Mouse (Mus musculus) embryonic facial prominence, embryonic 15.5 days (tissue): ENCODE measurements around the gene Neurl1b. TPM values are rescaled to one million over a fixed set of nuclear protein-coding genes. Genes with fewer than 3 reads are reported as not detected.

Source experiments
- ATAC-seq: fragments of 200-750 bp; cut with Nextera tagmentation; 2 replicates; pipeline ENCODE4 v1.8.0; 2017; ENCODE audit warnings: low read depth, moderate TSS enrichment; ENCODE audit not compliant: insufficient number of reproducible peaks, low FRiP score, low TSS enrichment
- H3K27ac ChIP-seq: fragments of 300-500 bp; sonication (generic); replicated peaks from 2 replicates; pipeline ENCODE4 v1.5.1; 2015; ENCODE audit warnings: mild to moderate bottlenecking, inconsistent platforms
- H3K27me3 ChIP-seq: fragments of 300-500 bp; sonication (generic); 2 replicates; pipeline ENCODE4 v1.6.1; 2015; ENCODE audit warnings: inconsistent platforms
- H3K36me3 ChIP-seq: fragments of 300-500 bp; sonication (generic); 2 replicates; pipeline ENCODE4 v1.6.1; 2015; ENCODE audit warnings: mild to moderate bottlenecking, inconsistent platforms
- H3K4me1 ChIP-seq: fragments of 300-500 bp; sonication (generic); 2 replicates; pipeline ENCODE4 v1.6.1; 2015; ENCODE audit warnings: inconsistent platforms
- H3K4me2 ChIP-seq: fragments of 300-500 bp; sonication (generic); replicated peaks from 2 replicates; pipeline ENCODE4 v1.6.1; 2015; ENCODE audit warnings: mild to moderate bottlenecking, inconsistent platforms
- H3K4me3 ChIP-seq: fragments of 300-500 bp; sonication (generic); replicated peaks from 2 replicates; pipeline ENCODE4 v1.5.1; 2015; ENCODE audit warnings: mild to moderate bottlenecking, inconsistent platforms
- H3K9ac ChIP-seq: fragments of 300-500 bp; sonication (generic); 2 replicates; pipeline ENCODE4 v1.6.1; 2015; ENCODE audit warnings: inconsistent platforms
- H3K9me3 ChIP-seq: fragments of 300-500 bp; sonication (generic); replicated peaks from 2 replicates; pipeline ENCODE4 v1.6.1; 2016; ENCODE audit warnings: inconsistent platforms
- WGBS: fragments of 180-500 bp; shearing (Covaris S2); methylation state at CpG from one replicate; pipeline ENCODE4 v1.1.7; 2015; 5-methylcytosine and 5-hydroxymethylcytosine counted together
- polyA plus RNA-seq: library from polyadenylated mRNA; unstranded; fragments of >200 nt; fragmentation: Nextera tagmentation; extraction: Ambion mirVana; gene quantifications from 2 replicates; pipeline ENCODE4 v1.2.1, GENCODE M21; 2015

The Neurl1b gene
- polyA plus RNA-seq, 1 experiment from 2014 or later: 1.2 TPM

- H3K4me2 ChIP-seq: no peak overlapping the region
- no peak overlapping the region for H3K27ac ChIP-seq
- 53% methylated on average over 10 of the region's 10 CpGs for WGBS
- H3K9ac ChIP-seq: no peak overlapping the region
- no peaks in the 10 kb centered on the region; the same call in 1 of the 2 replicates for H3K27me3 ChIP-seq
- H3K4me1 ChIP-seq: no peaks in the 10 kb centered on the region
- no peaks in the 10 kb centered on the region for H3K36me3 ChIP-seq
- no peak overlapping the region for H3K4me3 ChIP-seq
- ATAC-seq: no peak
- H3K9me3 ChIP-seq: no peaks in the 10 kb centered on the region
Measured at GRCm38 (mm10) chr17:26405340-26406100, 9.1 kb upstream of the Neurl1b start.

GRCm38 (mm10) chr17:26412967-26413366 is 1.7 kb upstream of the Neurl1b start:
- peaks cover 42% of the 10 kb centered on the region for H3K27me3 ChIP-seq
- WGBS: 87% methylated on average over 5 of the region's 5 CpGs
- H3K4me1 ChIP-seq: peaks cover 15% of the 10 kb centered on the region; the same call in 1 of the 2 replicates
- H3K4me3 ChIP-seq: no peak overlapping the region
- ATAC-seq: no peak
- no peak overlapping the region for H3K4me2 ChIP-seq
- H3K9me3 ChIP-seq: no peaks in the 10 kb centered on the region
- no peak overlapping the region for H3K9ac ChIP-seq
- H3K36me3 ChIP-seq: no peaks in the 10 kb centered on the region
- no peak overlapping the region for H3K27ac ChIP-seq

GRCm38 (mm10) chr17:26414184-26414522 is 476 bp upstream of the Neurl1b start:
- WGBS: 11% methylated on average over 5 of the region's 5 CpGs
- Histone ChIP-seq H3K27ac (no peak overlapping the region), H3K27me3 (peaks cover 42% of the 10 kb centered on the region), H3K4me1 (peaks cover 15% of the 10 kb centered on the region; the same call in 1 of the 2 replicates), H3K36me3 (no peaks in the 10 kb centered on the region), H3K4me2 (peak overlapping the region; percentile 99), H3K9me3 (no peaks in the 10 kb centered on the region), H3K9ac (peak overlapping the region; percentile 69; the same call in 1 of the 2 replicates), H3K4me3 (peak overlapping the region; percentile 72)
- no peak for ATAC-seq

- Histone ChIP-seq H3K4me2 (peak overlapping the region; percentile 99), H3K4me1 (peaks cover 15% of the 10 kb centered on the region; the same call in 1 of the 2 replicates), H3K9ac (peak overlapping the region; percentile 69), H3K27me3 (peaks cover 42% of the 10 kb centered on the region), H3K27ac (no peak overlapping the region), H3K36me3 (no peaks in the 10 kb centered on the region), H3K4me3 (peak overlapping the region; percentile 72), H3K9me3 (no peaks in the 10 kb centered on the region)
- no peak for ATAC-seq
- 1% methylated on average over 27 of the region's 27 CpGs for WGBS
Measured at GRCm38 (mm10) chr17:26415355-26415865, 781 bp downstream of the Neurl1b start.

GRCm38 (mm10) chr17:26416141-26416540 is 1.5 kb downstream of the Neurl1b start:
- peaks cover 15% of the 10 kb centered on the region; the same call in 1 of the 2 replicates for H3K4me1 ChIP-seq
- no peak overlapping the region for H3K27ac ChIP-seq
- H3K36me3 ChIP-seq: no peaks in the 10 kb centered on the region
- 60% methylated on average over 3 of the region's 3 CpGs for WGBS
- peak overlapping the region; percentile 72; the same call in 1 of the 2 replicates for H3K4me3 ChIP-seq
- ATAC-seq: no peak
- no peaks in the 10 kb centered on the region for H3K9me3 ChIP-seq
- H3K27me3 ChIP-seq: peaks cover 38% of the 10 kb centered on the region
- peak overlapping the region; percentile 99 for H3K4me2 ChIP-seq
- no peak overlapping the region for H3K9ac ChIP-seq

GRCm38 (mm10) chr17:26417770-26418421 is 3.3 kb downstream of the Neurl1b start:
- Histone ChIP-seq H3K9ac (no peak overlapping the region), H3K27ac (no peak overlapping the region), H3K4me3 (no peak overlapping the region), H3K4me2 (no peak overlapping the region), H3K4me1 (peaks cover 15% of the 10 kb centered on the region; the same call in 1 of the 2 replicates), H3K9me3 (no peaks in the 10 kb centered on the region), H3K36me3 (no peaks in the 10 kb centered on the region), H3K27me3 (peaks cover 27% of the 10 kb centered on the region)
- WGBS: 81% methylated on average over 6 of the region's 6 CpGs
- no peak for ATAC-seq

DNA sequence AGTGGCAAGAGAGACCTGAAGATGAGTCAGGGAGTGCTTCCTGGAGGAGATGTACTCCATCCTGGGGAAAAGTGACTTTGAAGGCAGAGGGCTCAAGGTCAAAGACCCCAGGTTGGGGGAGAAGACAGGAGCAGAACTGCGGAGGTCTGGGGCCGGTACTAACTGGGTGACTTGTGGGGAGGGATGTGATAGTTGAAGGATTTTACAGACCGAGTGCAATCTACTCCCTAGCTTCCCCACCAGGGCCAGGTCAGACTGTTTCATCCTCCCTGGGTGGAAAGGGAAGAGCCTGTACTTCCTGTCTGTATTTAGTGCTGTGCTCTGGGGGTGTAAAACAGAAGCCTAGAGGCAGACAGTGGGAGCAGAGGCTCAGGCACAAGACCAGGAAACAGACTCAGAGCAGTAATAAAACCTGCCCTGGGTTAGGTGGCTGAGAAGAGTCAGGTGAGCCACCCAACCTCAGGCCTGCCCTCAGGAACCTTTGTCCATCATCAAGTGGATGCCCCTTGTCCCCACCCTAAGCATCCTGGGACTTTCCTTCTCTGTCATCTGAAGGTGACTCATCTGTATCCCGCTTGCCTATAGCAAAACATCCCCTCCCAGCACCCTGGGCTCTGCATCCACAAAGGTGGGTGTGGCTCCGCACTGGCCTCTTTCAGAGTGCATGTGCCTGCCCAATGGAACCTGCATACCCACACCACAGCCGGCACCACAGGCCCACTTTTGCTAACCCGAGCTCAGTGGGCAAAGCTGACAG is 6.0 kb downstream of the Neurl1b start:
- H3K4me2 ChIP-seq: no peak overlapping the region
- 71% methylated on average over 7 of the region's 7 CpGs for WGBS
- ATAC-seq: no peak

DNA sequence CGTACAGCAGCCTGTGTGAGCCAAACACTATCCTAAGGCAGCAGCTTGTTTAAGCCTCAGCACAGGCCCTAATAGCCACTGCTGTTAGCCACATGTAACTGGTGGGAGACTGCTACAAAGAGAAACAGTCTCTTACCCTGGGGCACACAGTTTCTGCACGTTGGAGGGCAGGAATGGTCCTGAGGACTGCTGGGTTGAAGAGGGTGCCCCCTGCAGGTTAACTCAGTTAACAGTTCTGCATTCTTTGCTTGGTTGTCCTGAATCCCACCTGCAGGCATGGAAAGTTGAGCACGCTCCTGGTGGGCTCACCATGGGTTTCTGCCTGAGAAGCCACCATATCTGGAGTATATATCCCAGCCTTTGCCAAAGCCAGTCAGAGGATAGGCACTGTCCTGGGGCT is 6.9 kb downstream of the Neurl1b start:
- Histone ChIP-seq H3K9me3 (no peaks in the 10 kb centered on the region), H3K4me3 (no peak overlapping the region), H3K4me1 (peaks cover 15% of the 10 kb centered on the region), H3K4me2 (no peak overlapping the region), H3K27me3 (peaks cover 8% of the 10 kb centered on the region), H3K9ac (no peak overlapping the region), H3K27ac (no peak overlapping the region), H3K36me3 (no peaks in the 10 kb centered on the region)
- WGBS: 40% methylated on average over 3 of the region's 3 CpGs
- ATAC-seq: no peak

More for the DNA sequence above, 6.0 kb downstream of the Neurl1b start:
- no peaks in the 10 kb centered on the region for H3K36me3 ChIP-seq
- peaks cover 13% of the 10 kb centered on the region for H3K27me3 ChIP-seq
- peaks cover 15% of the 10 kb centered on the region for H3K4me1 ChIP-seq
- no peaks in the 10 kb centered on the region for H3K9me3 ChIP-seq
- H3K4me3 ChIP-seq: no peak overlapping the region
- no peak overlapping the region for H3K9ac ChIP-seq
- no peak overlapping the region for H3K27ac ChIP-seq

DNA sequence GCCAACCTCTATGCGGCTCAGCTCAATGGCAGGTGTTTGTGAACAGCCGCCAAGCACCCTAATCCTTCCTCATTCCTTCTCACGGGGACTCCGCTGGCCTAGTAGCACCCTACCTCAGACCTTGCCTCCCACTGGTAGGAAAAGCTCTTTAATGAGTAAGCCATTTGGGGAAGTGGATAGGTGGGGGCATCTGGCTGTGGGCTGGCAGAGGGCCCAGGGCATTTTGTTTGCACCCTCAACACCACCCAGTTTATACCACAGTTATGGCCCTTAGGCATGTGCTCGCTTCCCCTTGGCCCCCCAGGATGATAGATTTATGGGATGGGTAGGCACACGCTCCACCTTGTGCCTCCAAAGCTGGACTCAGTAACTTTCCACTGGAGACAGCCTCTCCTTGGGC is 7.8 kb downstream of the Neurl1b start:
- no peak overlapping the region for H3K9ac ChIP-seq
- H3K4me2 ChIP-seq: no peak overlapping the region
- H3K4me3 ChIP-seq: no peak overlapping the region
- H3K36me3 ChIP-seq: no peaks in the 10 kb centered on the region
- 63% methylated on average over 6 of the region's 6 CpGs for WGBS
- no peaks in the 10 kb centered on the region for H3K9me3 ChIP-seq
- H3K27me3 ChIP-seq: no peaks in the 10 kb centered on the region
- H3K4me1 ChIP-seq: peaks cover 15% of the 10 kb centered on the region
- ATAC-seq: no peak
- no peak overlapping the region for H3K27ac ChIP-seq

- no peak overlapping the region for H3K4me2 ChIP-seq
- no peak overlapping the region for H3K27ac ChIP-seq
Measured at GRCm38 (mm10) chr17:26423967-26424641, 9.5 kb downstream of the Neurl1b start.

More at GRCm38 (mm10) chr17:26423967-26424641, 9.5 kb downstream of the Neurl1b start:
- Histone ChIP-seq H3K27me3 (no peaks in the 10 kb centered on the region), H3K9ac (no peak overlapping the region), H3K9me3 (no peaks in the 10 kb centered on the region), H3K4me3 (no peak overlapping the region), H3K36me3 (no peaks in the 10 kb centered on the region; the same call in 1 of the 2 replicates), H3K4me1 (peaks cover 15% of the 10 kb centered on the region)
- ATAC-seq: no peak
- WGBS: 34% methylated on average over 11 of the region's 11 CpGs
